Mouse (Mus musculus) myocyte (in vitro differentiated cells): ENCODE results near the gene Man1c1. TPM values are rescaled to one million over a fixed set of nuclear protein-coding genes. Genes with fewer than 3 reads are reported as not detected.

Experiments used
- H3K27me3 ChIP-seq: one replicate; pipeline ENCODE4 v1.6.1; 2011; ENCODE audit not compliant: control insufficient read depth, insufficient read depth, insufficient read length
- H3K36me3 ChIP-seq: one replicate; pipeline ENCODE4 v1.6.1; 2011; ENCODE audit not compliant: control insufficient read depth, insufficient read depth
- H3K4me2 ChIP-seq: one replicate; pipeline ENCODE4 v1.6.1; 2011; ENCODE audit warnings: low read depth, control low read depth
- H3K4me3 ChIP-seq: one replicate; pipeline ENCODE4 v1.5.1; 2011; ENCODE audit warnings: mild to moderate bottlenecking, control low read depth, moderate library complexity
- H3K79me2 ChIP-seq: one replicate; pipeline ENCODE4 v1.6.1; 2011; ENCODE audit not compliant: control insufficient read depth, insufficient read depth
- H3ac ChIP-seq: one replicate; pipeline ENCODE4 v1.6.1; 2011; ENCODE audit not compliant: control insufficient read depth, insufficient read length
- CEBPB ChIP-seq: IDR thresholded peaks from 2 replicates; pipeline ENCODE4 v1.6.1; 2011; ENCODE audit warnings: mild to moderate bottlenecking, moderate library complexity; ENCODE audit not compliant: poor library complexity, insufficient read depth, severe bottlenecking
- E2F4 ChIP-seq: IDR thresholded peaks from one replicate; pipeline ENCODE4 v1.6.1; 2011; ENCODE audit warnings: mild to moderate bottlenecking, control low read depth, moderate library complexity; ENCODE audit not compliant: insufficient read depth
- MAX ChIP-seq: IDR thresholded peaks from one replicate; pipeline ENCODE4 v1.6.1; 2011; ENCODE audit warnings: low read depth, mild to moderate bottlenecking, control low read depth
- MYOD1 ChIP-seq, 3 experiments: IDR thresholded peaks; one replicate each; pipeline ENCODE4 v1.6.1; 2011; ENCODE audit warnings: control low read depth in 2 of 3, low read depth in 2 of 3, mild to moderate bottlenecking in 2 of 3, moderate library complexity in 1 of 3; ENCODE audit not compliant: insufficient read length in 2 of 3, control insufficient read depth in 1 of 3
- MYOG ChIP-seq, 3 experiments: IDR thresholded peaks; one replicate each; pipeline ENCODE4 v1.6.1; 2011; ENCODE audit warnings: control low read depth in 2 of 3, low read depth in 2 of 3, mild to moderate bottlenecking in 2 of 3; ENCODE audit not compliant: insufficient read length in 2 of 3, control insufficient read depth in 1 of 3, insufficient read depth in 1 of 3
- POLR2A ChIP-seq: IDR thresholded peaks from one replicate; pipeline ENCODE4 v1.6.1; 2011; ENCODE audit warnings: low read depth, mild to moderate bottlenecking, control low read depth, moderate library complexity; ENCODE audit not compliant: insufficient read length
- POLR2AphosphoS2 ChIP-seq: IDR thresholded peaks from one replicate; pipeline ENCODE4 v1.6.1; 2011; ENCODE audit warnings: low read depth, control low read depth; ENCODE audit not compliant: insufficient read length
- REST ChIP-seq: IDR thresholded peaks from one replicate; pipeline ENCODE4 v1.6.1; 2011; ENCODE audit warnings: mild to moderate bottlenecking, control low read depth, moderate library complexity; ENCODE audit not compliant: insufficient read depth, insufficient read length
- SRF ChIP-seq: IDR thresholded peaks from one replicate; pipeline ENCODE4 v1.6.1; 2011; ENCODE audit warnings: low read depth; ENCODE audit not compliant: control insufficient read depth, insufficient read length
- TCF12 ChIP-seq: IDR thresholded peaks from one replicate; pipeline ENCODE4 v1.6.1; 2011; ENCODE audit warnings: mild to moderate bottlenecking, control low read depth; ENCODE audit not compliant: poor library complexity, insufficient read depth, severe bottlenecking
- TCF3 ChIP-seq: IDR thresholded peaks from one replicate; pipeline ENCODE4 v1.6.1; 2011; ENCODE audit warnings: low read depth, control low read depth; ENCODE audit not compliant: insufficient read length
- USF1 ChIP-seq: IDR thresholded peaks from one replicate; pipeline ENCODE4 v1.6.1; 2011; ENCODE audit warnings: low read depth, mild to moderate bottlenecking, control low read depth, moderate library complexity
- polyA plus RNA-seq: library from polyadenylated mRNA; unstranded; fragments of >200 nt; fragmentation: generic; extraction: Trizol; gene quantifications from one replicate; pipeline ENCODE4 v1.2.1, GENCODE M21; 2012; ENCODE audit warnings: missing spikeins

Gene Man1c1
- polyA plus RNA-seq, 1 experiment: 11.3 TPM

DNA sequence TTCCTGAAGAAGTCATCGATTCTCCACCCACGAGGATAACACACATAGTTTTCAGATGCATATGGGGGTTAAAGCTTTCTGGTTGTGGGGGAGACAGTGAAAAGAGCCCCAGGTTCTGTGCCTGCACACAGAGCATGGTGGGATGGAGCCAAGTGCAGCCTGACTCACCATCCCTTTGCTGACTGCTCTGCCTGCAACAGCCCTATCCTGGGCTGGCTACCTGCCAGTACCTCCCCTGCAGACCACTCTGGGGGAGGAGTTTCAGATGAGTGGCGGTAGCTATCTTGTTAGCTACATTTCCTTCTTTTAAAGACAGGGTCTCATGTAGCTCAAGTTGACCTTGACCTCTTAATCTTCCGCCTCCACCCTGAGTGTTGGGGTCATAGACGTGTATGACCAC is 125.7 kb downstream of the Man1c1 start:
- no peak overlapping the region for H3K4me3 ChIP-seq

DNA sequence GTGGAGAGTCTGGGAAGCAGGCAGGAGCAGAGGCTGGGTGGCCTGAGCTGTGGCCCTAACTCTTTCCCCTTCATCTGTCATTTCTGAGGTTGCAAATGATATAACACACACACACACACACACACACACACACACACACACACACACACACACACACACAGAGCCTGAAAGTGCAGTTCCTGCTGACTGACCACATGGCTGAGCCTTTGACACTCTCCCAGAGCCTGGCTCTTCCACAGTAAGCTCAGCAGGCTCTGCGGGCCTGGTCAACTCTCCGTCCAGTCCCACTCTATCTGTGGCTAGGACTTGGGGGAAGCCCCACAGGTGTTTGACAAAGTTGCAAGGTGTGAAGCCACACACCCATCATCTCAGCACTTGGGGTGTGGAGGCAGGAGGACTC is 126.8 kb downstream of the Man1c1 start:
- no peaks in the 10 kb centered on the region for H3K79me2 ChIP-seq
- no peak overlapping the region for H3ac ChIP-seq
- H3K27me3 ChIP-seq: no peaks in the 10 kb centered on the region
- H3K4me2 ChIP-seq: no peak overlapping the region
- no peak overlapping the region for H3K4me3 ChIP-seq
- TF ChIP-seq MYOG (IDR thresholded peaks at IDR 0.05; ENCODE audit: control insufficient read depth in 1 of 3, insufficient read depth in 1 of 3, insufficient read length in 2 of 3, low read depth in 2 of 3) (no peak), POLR2A (no peak), SRF (no peak), E2F4 (no peak), MYOD1 (IDR thresholded peaks at IDR 0.05; ENCODE audit: control insufficient read depth in 1 of 3, insufficient read length in 2 of 3, low read depth in 2 of 3) (no peak), TCF3 (no peak), USF1 (no peak), TCF12 (no peak), CEBPB (no peak)
- peaks cover 4% of the 10 kb centered on the region for H3K36me3 ChIP-seq

More for the DNA sequence above, 125.7 kb downstream of the Man1c1 start:
- Histone ChIP-seq H3ac (no peak overlapping the region), H3K79me2 (no peaks in the 10 kb centered on the region), H3K4me2 (no peak overlapping the region), H3K36me3 (peaks cover 4% of the 10 kb centered on the region), H3K27me3 (no peaks in the 10 kb centered on the region)
- no peak for TF ChIP-seq MYOG (IDR thresholded peaks at IDR 0.05; ENCODE audit: control insufficient read depth in 1 of 3, insufficient read depth in 1 of 3, insufficient read length in 2 of 3, low read depth in 2 of 3)
- no peak for TF ChIP-seq SRF
- TF ChIP-seq REST: no peak
- no peak for TF ChIP-seq TCF12
- TF ChIP-seq E2F4: no peak
- no peak for TF ChIP-seq CEBPB
- no peak for TF ChIP-seq MAX
- no peak for TF ChIP-seq POLR2A
- no peak for TF ChIP-seq USF1
- TF ChIP-seq POLR2AphosphoS2: no peak
- no peak for TF ChIP-seq TCF3
- no peak for TF ChIP-seq MYOD1 (IDR thresholded peaks at IDR 0.05; ENCODE audit: control insufficient read depth in 1 of 3, insufficient read length in 2 of 3, low read depth in 2 of 3)

DNA sequence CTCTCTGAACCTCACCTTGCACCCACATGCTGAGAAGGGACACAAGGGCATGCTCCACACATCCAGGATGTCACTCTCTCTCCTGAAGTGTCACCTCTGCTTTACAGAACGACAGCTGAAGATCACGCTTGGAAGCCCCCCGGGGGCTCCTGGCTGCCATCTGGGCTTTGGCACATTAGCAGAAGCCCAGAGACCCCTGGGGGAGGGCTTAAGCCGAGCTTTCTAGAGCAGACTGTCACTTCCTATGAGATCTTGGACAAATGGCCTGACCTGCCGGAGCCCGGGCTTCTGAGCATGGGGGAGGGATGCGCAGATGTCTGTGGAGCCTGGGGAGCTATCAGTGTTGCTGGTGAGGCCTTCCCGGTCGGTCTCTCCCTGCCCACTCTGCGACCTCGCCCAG is 128.6 kb downstream of the Man1c1 start:
- Histone ChIP-seq H3K36me3 (peaks cover 4% of the 10 kb centered on the region), H3ac (no peak overlapping the region), H3K79me2 (no peaks in the 10 kb centered on the region), H3K4me2 (no peak overlapping the region), H3K4me3 (no peak overlapping the region), H3K27me3 (no peaks in the 10 kb centered on the region)
- TF ChIP-seq POLR2AphosphoS2 (no peak), E2F4 (no peak), REST (no peak), CEBPB (no peak), MYOG (IDR thresholded peaks at IDR 0.05; ENCODE audit: control insufficient read depth in 1 of 3, insufficient read depth in 1 of 3, insufficient read length in 2 of 3, low read depth in 2 of 3) (no peak), POLR2A (no peak), TCF3 (no peak), TCF12 (no peak), SRF (no peak), USF1 (no peak), MAX (no peak), MYOD1 (IDR thresholded peaks at IDR 0.05; ENCODE audit: control insufficient read depth in 1 of 3, insufficient read length in 2 of 3, low read depth in 2 of 3) (no peak)

DNA sequence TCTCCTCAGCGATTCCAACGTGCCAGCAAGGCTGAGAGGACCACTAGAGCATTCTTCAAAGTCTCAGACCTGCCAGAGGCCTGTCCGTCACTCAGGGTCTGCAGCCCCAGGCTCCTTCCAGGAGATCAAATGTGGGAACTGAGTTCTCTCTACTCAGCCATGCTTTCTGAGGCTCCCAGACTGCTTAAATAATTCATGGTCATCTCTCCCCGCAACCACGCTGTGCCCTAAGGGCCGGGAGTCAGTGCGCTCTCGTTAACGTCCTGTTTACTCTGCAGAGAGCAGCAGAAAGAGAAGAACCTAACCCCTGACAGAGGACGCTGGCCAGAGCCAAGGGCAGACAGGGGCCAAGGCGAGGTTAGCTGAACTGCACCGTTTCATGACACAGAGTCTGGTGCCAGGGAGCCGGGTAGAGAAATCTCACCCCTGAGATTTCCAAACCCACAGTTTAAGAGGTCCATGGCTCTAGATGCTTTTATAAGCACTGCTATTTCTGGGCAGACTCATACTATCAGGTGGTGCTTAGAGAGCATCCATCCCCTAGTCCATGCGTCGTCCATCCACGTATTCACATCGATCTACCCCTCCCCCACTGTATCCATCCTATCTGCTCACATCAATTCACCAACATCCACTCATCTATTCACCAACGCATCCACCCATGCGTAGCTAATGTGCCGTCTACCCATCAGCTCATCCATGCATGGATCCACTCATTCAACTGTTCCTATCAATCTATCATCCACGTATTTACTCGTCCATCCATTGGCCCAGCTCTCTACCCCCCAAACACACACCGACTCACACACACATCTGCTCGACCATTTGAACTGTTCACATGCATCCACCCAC is 131.4 kb downstream of the Man1c1 start:
- Histone ChIP-seq H3K36me3 (peaks cover 4% of the 10 kb centered on the region), H3ac (no peak overlapping the region)

More for the DNA sequence above, 131.4 kb downstream of the Man1c1 start:
- H3K4me2 ChIP-seq: no peak overlapping the region
- H3K27me3 ChIP-seq: no peaks in the 10 kb centered on the region
- no peak for TF ChIP-seq TCF12
- TF ChIP-seq TCF3: no peak
- TF ChIP-seq E2F4: no peak
- TF ChIP-seq POLR2AphosphoS2: no peak
- no peaks in the 10 kb centered on the region for H3K79me2 ChIP-seq
- H3K4me3 ChIP-seq: no peak overlapping the region
